In the genomic region with DNA sequence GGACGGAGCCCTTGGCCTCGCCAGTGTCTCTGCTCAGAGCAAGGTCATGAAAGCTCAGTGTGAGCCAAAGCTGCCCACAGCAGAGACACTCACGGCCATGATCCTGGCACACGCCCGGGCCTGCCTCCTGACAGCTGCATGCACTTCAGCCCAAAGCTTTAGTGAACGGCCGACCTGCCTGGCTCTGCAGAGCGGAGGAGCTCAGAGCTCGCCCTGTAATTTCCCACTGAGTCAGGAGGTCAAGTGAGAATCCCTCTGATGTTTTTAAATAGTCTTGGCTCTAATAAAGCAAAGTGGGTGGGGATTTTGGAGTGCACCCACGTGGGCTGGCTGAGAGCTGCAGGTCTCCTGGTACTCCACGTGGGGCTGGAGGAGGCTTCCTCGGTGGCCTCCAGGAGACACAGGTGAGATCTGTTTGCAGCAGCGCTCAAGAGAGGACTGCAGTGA, we compare ENCODE assay signal across 8 mouse cellular contexts. TPM values are rescaled to one million over a fixed set of nuclear protein-coding genes. Genes with fewer than 3 reads are reported as not detected.
DNase-seq lines count a peak whose midpoint lies in the region; ATAC-seq and TF ChIP-seq lines count a peak whose summit lies in the region.
"Had no signal": no experiment of that assay in that cellular context is flagged by ENCODE, and none has a peak within 500 bp of the region (broad histone marks: within the 10 kb centered on the region; RNA-seq: fewer than 3 reads in every experiment).

No protein-coding gene starts in this region.

- no peaks in the 10 kb centered on the region for H3K9me3 ChIP-seq in forebrain, embryonic 15.5 days

- H3K36me3 ChIP-seq in C2C12 (ENCODE audit: control insufficient read depth, insufficient read depth): no peaks in the 10 kb centered on the region
- no peaks in the 10 kb centered on the region for H3K36me3 ChIP-seq in forebrain, embryonic 15.5 days

- no peaks in the 10 kb centered on the region for H3K27me3 ChIP-seq in C2C12 (ENCODE audit: control insufficient read depth, insufficient read depth, insufficient read length)
- no peaks in the 10 kb centered on the region for H3K27me3 ChIP-seq in forebrain, embryonic 15.5 days

- H3K4me2 ChIP-seq in forebrain, embryonic 15.5 days (replicated peaks): no peak overlapping the region

- H3K9ac ChIP-seq in forebrain, embryonic 15.5 days (replicated peaks): no peak overlapping the region

- H3ac ChIP-seq in C2C12 (ENCODE audit: control insufficient read depth, insufficient read length, low read depth): no peak overlapping the region

- peak; percentile 29 for DNase-seq in R1 (ENCODE audit: low read depth, low spot score)
- DNase-seq in heart, postnatal 14 days: peak; percentile 66 to 67
- peak; percentile 19 for DNase-seq in lung, postnatal 14 days
- DNase-seq in frontal cortex, adult 2 months (ENCODE audit: extremely low spot score in 1 of 2, low spot score in 1 of 2): no peak
- no peak for DNase-seq in T-cell, adult 2 months (ENCODE audit: low spot score)

- H3K4me3 ChIP-seq in C2C12 (ENCODE audit: insufficient read depth, poor library complexity, severe bottlenecking): no peak overlapping the region
- H3K4me3 ChIP-seq in forebrain, embryonic 15.5 days: no peak overlapping the region

- ATAC-seq in forebrain, embryonic 15.5 days (replicated peaks): peak; percentile 68

- H3K4me1 ChIP-seq in forebrain, embryonic 15.5 days: 0 out of 2 replicates have a peak, but pooled peaks cover 6% of the 10 kb centered on the region

- intact Hi-C loops in heart, postnatal 14 days (cut with DNase I): no loop called here

- no peaks in the 10 kb centered on the region for H3K79me3 ChIP-seq in C2C12 (ENCODE audit: low read depth)

- H3K27ac ChIP-seq in forebrain, embryonic 15.5 days (replicated peaks): 0 out of 2 replicates have a peak overlapping the region, but pooled peaks have one; percentile 2
- H3K27ac ChIP-seq: macrophage had no signal

- H3K79me2 ChIP-seq in C2C12 (ENCODE audit: control insufficient read depth, insufficient read depth): no peaks in the 10 kb centered on the region

- WGBS in forebrain, embryonic 15.5 days: 50% methylated on average over 13 of the region's 13 CpGs

- TF ChIP-seq CTCF in C2C12 (IDR thresholded peaks at IDR 0.05; ENCODE audit: control insufficient read depth, insufficient read depth, insufficient read length): no peak

TF ChIP-seq in C2C12, 6 proteins besides CTCF, POLR2A, EP300 and RAD21:
- TF ChIP-seq USF1 (IDR thresholded peaks at IDR 0.05; ENCODE audit: low read depth) (peak; percentile 57), MYOG (IDR thresholded peaks at IDR 0.05; ENCODE audit: control insufficient read depth, extremely low read depth, insufficient read length) (no peak), MYOD1 (IDR thresholded peaks at IDR 0.05; ENCODE audit: control insufficient read depth, insufficient read length, low read depth) (peak; percentile 81)

RNA-seq across cellular contexts. Expression of a gene that starts 3.3 kb away (rescaled TPM):
- 0.25 TPM for polyA plus RNA-seq in C2C12 (2012; fragmentation: generic; extraction: Trizol)
- not detected in 2 replicates for polyA plus RNA-seq in forebrain, embryonic 15.5 days (2015; fragmentation: Nextera tagmentation; extraction: Ambion mirVana)
- under 1 TPM; 0.32 to 0.50 TPM for total RNA-seq in heart, postnatal 14 days (2021)
- polyA plus RNA-seq in frontal cortex, adult 2 months (2012; rRNA removed): not detected in 2 replicates
- polyA plus RNA-seq: macrophage had no signal

Comparison
In these comparisons a context has a peak if more than half of its experiments do, and no peak if none do; other contexts are left out.
1. DNase-seq: peak in R1 (single experiment), heart, postnatal 14 days (2 of 2) and lung, postnatal 14 days (single experiment); none in frontal cortex, adult 2 months (0 of 2) and T-cell, adult 2 months (single experiment).